Mouse (Mus musculus) left cerebral cortex, adult 2 months (tissue): Measurements from ENCODE around the gene Trim17. TPM values are rescaled to one million over a fixed set of nuclear protein-coding genes. Genes with fewer than 3 reads are reported as not detected.
"Not testable (repeated sequence)": the region's sequence is repeated elsewhere in the genome, so short reads cannot be mapped to it uniquely, and the experiment has no call there.

Experiments used
- DNase-seq, 2 experiments: peaks; one replicate each; pipeline ENCODE4 v3.0.0; 2021 to 2022; ENCODE audit warnings: low spot score in 2 of 2, mixed read lengths in 1 of 2; ENCODE audit errors: extremely low spot score in 1 of 2
- H3K27ac ChIP-seq: fragments of 200-600 bp; 2 replicates; pipeline ENCODE4 v1.8.1; 2022
- H3K4me3 ChIP-seq: fragments of 200-600 bp; 2 replicates; pipeline ENCODE4 v1.8.1; 2022
- CTCF ChIP-seq: fragments of 200-600 bp; IDR thresholded peaks from 2 replicates; pipeline ENCODE4 v1.8.1; 2022; ENCODE audit warnings: antibody characterized with exemption, mild to moderate bottlenecking, moderate library complexity
- intact Hi-C: fragments of 180-260 bp; cut with DNase I; formaldehyde crosslinking; loops from one replicate; pipeline ENCODE4 v1.15.1; 2025
- total RNA-seq, 2 experiments: library from RNA; stranded (reverse); gene quantifications; 2 replicates each; pipeline ENCODE4 v1.2.3; 2021

Trim17 gene
- total RNA-seq, 2 experiments from 2014 or later: 4.8 to 4.9 TPM

GRCm38 (mm10) chr11:58948542-58949479, 5.7 kb upstream of the Trim17 start, which contains the start of gene Hist3h2ba:
Gene Hist3h2ba (plus strand): TSS chr11:58948920.
- TF ChIP-seq CTCF: no peak
- DNase-seq: peak; percentile 77 to 78
- intact Hi-C loops: no loop called here
- Histone ChIP-seq H3K4me3 (peak within 1 kb of the TSS; percentile 67), H3K27ac (peak within 1 kb of the TSS; percentile 96)

- peak in 1 of 2 experiments; percentile 59 for DNase-seq
- intact Hi-C loops: no loop called here
- TF ChIP-seq CTCF: no peak
- Histone ChIP-seq H3K4me3 (peak overlapping the region; percentile 67), H3K27ac (peak overlapping the region; percentile 96)
Measured at GRCm38 (mm10) chr11:58949480-58950431, 4.7 kb upstream of the Trim17 start.

- DNase-seq: no peak
- intact Hi-C loops: no loop called here
- no peak for TF ChIP-seq CTCF
- Histone ChIP-seq H3K27ac (peak overlapping the region; percentile 12; the same call in 1 of the 2 replicates), H3K4me3 (no peak overlapping the region)
Measured at GRCm38 (mm10) chr11:58951210-58951609, 3.3 kb upstream of the Trim17 start.

- DNase-seq: no peak
- intact Hi-C loops: no loop called here
- no peak; the same call in none of the 2 replicates for TF ChIP-seq CTCF
- H3K27ac ChIP-seq: peak overlapping the region; percentile 98
- H3K4me3 ChIP-seq: peak overlapping the region; percentile 71
Measured at GRCm38 (mm10) chr11:58953351-58954169, 925 bp upstream of the Trim17 start.

GRCm38 (mm10) chr11:58954170-58954419, 390 bp upstream of the Trim17 start:
- peak in 1 of 2 experiments; percentile 76 for DNase-seq
- peak overlapping the region; percentile 98 for H3K27ac ChIP-seq
- peak overlapping the region; percentile 71 for H3K4me3 ChIP-seq
- intact Hi-C loops: not testable (repeated sequence)

- peak overlapping the region; percentile 98 for H3K27ac ChIP-seq
- intact Hi-C loops: no loop called here
- H3K4me3 ChIP-seq: peak overlapping the region; percentile 71
- TF ChIP-seq CTCF: no peak; the same call in 1 of the 2 replicates
- no peak for DNase-seq
Measured at GRCm38 (mm10) chr11:58955143-58955867, 820 bp downstream of the Trim17 start.

GRCm38 (mm10) chr11:58955868-58956257, 1.4 kb downstream of the Trim17 start:
- Histone ChIP-seq H3K27ac (peak overlapping the region; percentile 98), H3K4me3 (peak overlapping the region; percentile 71)
- no peak for TF ChIP-seq CTCF
- intact Hi-C loops: no loop called here
- no peak for DNase-seq

- peak overlapping the region; percentile 71 for H3K4me3 ChIP-seq
- H3K27ac ChIP-seq: peak overlapping the region; percentile 98
- TF ChIP-seq CTCF: no peak
- intact Hi-C loops: no loop called here
- no peak for DNase-seq
Measured at GRCm38 (mm10) chr11:58957226-58957914, 2.9 kb downstream of the Trim17 start.

GRCm38 (mm10) chr11:58958536-58958935, 4.1 kb downstream of the Trim17 start:
- DNase-seq: no peak
- intact Hi-C loops: no loop called here
- Histone ChIP-seq H3K4me3 (peak overlapping the region; percentile 71; the same call in 1 of the 2 replicates), H3K27ac (no peak overlapping the region; the same call in 1 of the 2 replicates)
- TF ChIP-seq CTCF: no peak

GRCm38 (mm10) chr11:58959186-58959825, 4.8 kb downstream of the Trim17 start:
- peak overlapping the region; percentile 57 for H3K4me3 ChIP-seq
- intact Hi-C loops: no loop called here
- peak overlapping the region; percentile 71 for H3K27ac ChIP-seq
- no peak for TF ChIP-seq CTCF
- no peak for DNase-seq
